Mouse (Mus musculus) gastrocnemius, adult 2 months (tissue): ENCODE data around the gene Vps11. TPM values are rescaled to one million over a fixed set of nuclear protein-coding genes. Genes with fewer than 3 reads are reported as not detected.
"Not testable (repeated sequence)": the region's sequence is repeated elsewhere in the genome, so short reads cannot be mapped to it uniquely, and the experiment has no call there.

Source experiments
- DNase-seq: peaks from one replicate; pipeline ENCODE4 v3.0.0; 2022
- H3K27ac ChIP-seq: fragments of 200-600 bp; 2 replicates; pipeline ENCODE4 v1.8.1; 2022; ENCODE audit warnings: mild to moderate bottlenecking
- H3K4me3 ChIP-seq: fragments of 200-600 bp; 2 replicates; pipeline ENCODE4 v1.8.1; 2022; ENCODE audit warnings: mild to moderate bottlenecking, moderate library complexity
- CTCF ChIP-seq: fragments of 200-600 bp; IDR thresholded peaks from 2 replicates; pipeline ENCODE4 v1.8.1; 2022; ENCODE audit warnings: antibody characterized with exemption, mild to moderate bottlenecking, moderate library complexity
- intact Hi-C: fragments of 180-260 bp; cut with DNase I; formaldehyde crosslinking; loops from one replicate; pipeline ENCODE4 v1.15.1; 2025
- total RNA-seq, 2 experiments: library from RNA; stranded (reverse); gene quantifications; 2 replicates each; pipeline ENCODE4 v1.2.3; 2021

Gene Vps11
- total RNA-seq, 2 experiments from 2014 or later, result 16.6 to 19.5 TPM

DNA sequence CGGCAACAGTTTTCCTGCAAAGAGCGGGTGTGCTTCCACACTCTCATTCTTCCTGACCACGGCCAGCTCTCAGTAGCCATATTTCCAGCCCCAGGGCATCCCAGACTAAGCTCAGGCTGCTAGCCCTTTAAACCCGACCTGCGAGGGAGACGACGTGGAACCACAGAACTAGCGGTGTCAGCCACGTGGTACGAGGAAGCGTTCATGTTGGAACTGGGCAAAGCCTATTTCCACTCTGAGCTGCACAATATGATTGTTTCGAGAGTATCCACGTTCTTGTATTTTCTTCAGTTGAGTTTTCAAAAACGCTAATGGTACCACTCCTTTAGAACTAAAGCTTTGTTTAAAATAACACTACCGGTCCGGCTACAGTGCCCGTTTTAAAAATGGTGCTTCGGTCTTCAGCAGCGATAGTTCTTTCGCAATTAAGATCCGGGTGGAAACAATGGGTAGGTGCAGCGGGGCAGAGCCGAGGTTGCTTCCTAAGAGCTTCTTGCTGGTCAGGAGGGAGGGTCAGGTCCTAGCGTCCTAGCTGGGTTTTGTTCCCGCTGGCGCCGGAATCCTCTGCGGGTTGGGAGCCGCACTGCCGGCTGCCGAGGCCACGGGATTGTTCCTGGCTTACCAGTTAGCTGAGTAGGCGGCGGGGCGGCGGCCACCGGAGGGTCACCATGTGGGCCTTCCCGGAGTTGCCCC lies 35.0 kb downstream of the Vps11 start:
- DNase-seq, result peak; percentile 90
- no peak for TF ChIP-seq CTCF
- intact Hi-C loops, result no loop called here
- Histone ChIP-seq H3K4me3 (peak overlapping the region; percentile 88), H3K27ac (peak overlapping the region; percentile 95)

DNA sequence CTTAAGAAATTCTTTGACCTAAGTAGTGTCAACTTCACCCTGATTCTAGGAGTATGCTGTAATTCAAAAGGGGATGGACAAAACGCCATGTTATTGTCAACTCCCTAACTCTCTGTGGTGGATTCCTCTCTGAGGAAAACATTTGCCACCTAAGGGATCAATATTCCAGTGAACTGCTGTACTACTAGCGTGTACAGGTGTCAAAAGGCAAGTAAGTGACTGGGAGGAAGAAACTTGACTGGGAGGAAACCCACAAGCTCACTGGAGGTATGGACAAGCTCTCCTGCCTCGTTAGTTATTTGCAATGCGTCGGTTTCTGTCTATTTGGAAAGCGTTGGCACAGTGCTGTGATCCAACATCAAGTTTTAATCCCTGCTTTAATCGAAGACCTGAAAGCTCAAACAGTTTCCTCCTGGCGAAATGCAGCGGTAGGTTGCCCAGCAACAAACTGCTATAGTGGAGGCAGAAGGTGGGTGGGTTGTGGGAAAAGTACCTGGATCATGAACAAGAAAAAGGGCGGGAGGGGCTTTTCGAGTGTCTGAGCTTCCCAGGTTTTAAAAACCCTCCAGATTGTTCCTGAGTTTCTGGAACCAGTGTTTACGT lies 35.6 kb downstream of the Vps11 start, which contains the start of gene Dpagt1:
Dpagt1 (plus strand) TSS at position 252 of the 603 bp plus-strand sequence.
- intact Hi-C loops, result no loop called here
- no peak for TF ChIP-seq CTCF
- Histone ChIP-seq H3K27ac (peak within 1 kb of the TSS; percentile 95), H3K4me3 (peak within 1 kb of the TSS; percentile 88)
- DNase-seq, result no peak

DNA sequence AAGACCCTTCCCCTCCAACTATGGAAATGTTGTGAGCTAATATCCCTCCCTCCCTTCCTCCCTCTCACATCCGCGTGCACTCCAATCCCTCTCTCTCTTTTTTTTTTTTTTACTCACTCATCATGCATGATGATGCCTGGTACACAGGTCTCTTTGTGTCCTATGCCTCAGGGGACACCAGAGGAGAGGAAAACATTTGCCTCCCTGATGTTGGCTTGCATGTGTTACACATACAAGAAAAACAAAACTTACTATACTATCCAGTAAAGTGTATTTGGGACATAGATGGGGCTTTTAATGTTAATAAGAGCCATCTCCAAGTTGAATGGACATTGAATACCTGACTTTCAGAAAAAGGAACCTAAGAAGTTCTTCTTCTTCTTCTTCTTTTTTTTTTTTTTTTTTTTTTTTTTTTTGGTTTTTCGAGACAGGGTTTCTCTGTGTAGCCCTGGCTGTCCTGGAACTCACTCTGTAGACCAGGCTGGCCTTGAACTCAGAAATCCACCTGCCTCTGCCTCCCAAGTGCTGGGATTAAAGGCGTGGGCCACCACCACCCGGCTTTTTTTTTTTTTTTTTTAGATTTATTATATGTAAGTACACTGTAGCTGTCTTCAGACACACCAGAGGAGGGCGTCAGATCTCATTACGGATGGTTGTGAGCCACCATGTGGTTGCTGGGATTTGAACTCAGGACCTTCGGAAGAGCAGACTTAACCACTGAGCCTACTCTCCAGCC lies 36.3 kb downstream of the Vps11 start:
- H3K4me3 ChIP-seq, result peak overlapping the region; percentile 88; the same call in 1 of the 2 replicates
- H3K27ac ChIP-seq, result peak overlapping the region; percentile 95
- DNase-seq, intact Hi-C loops: not testable (repeated sequence)

DNA sequence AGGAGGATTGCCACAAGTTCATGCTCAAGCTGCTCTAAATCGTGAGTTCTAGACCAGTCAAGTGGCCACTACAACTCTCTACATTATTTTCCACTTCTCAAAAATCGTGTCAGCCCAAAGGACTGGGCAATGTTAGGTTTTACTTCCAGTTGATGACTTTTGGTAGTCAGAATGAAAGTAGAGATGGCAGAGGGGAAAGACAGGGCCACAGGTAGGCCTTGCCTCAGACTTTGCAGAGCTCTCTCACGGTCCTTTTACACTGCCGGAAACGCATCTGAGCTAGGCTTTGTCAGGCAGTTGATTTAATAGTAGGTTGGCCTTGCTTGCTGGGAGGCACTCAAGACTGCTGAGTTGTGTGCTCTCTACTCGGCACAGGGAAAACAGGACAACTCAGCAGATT lies 37.3 kb downstream of the Vps11 start:
- TF ChIP-seq CTCF, result no peak
- Histone ChIP-seq H3K4me3 (no peak overlapping the region), H3K27ac (no peak overlapping the region)
- DNase-seq, result no peak
- intact Hi-C loops, result no loop called here

DNA sequence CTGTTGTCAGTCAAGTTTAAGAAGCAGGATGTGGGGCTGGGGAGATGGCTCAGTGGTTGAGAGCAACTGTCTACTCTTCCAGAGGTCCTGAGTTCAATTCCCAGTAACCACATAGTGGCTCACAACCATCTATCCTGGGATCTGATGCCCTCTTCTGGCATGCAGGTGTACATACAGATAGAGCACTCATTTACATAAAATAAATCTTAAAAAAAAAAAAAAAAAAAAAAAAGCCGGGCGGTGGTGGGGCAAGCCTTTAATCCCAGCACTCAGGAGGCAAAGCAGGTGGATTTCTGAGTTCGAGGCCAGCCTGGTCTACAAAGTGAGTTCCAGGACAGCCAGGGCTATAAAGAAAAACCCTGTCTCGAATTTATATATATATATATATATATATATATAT lies 37.8 kb downstream of the Vps11 start:
- intact Hi-C loops, H3K27ac ChIP-seq, DNase-seq, H3K4me3 ChIP-seq: not testable (repeated sequence)
- 0 out of 2 replicates have a peak, but pooled peaks have one; percentile 9 for TF ChIP-seq CTCF

DNA sequence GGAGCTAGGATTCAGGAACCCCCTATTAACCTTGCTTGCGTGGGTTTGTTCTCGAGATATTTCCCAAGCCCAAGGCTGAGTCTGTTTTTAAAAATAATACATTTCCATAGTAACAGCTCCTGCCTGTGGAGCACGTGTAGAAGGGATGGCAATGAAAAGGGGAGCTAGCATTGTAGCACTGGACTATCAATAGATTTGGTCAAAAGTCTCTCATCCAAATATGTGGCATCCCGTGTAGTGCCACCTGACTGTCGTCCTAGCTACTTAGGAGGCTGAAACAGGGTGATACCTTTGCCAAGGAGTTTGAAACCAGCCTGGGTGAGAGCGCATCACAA lies 40.7 kb downstream of the Vps11 start:
- no peak for DNase-seq
- intact Hi-C loops, result loop anchor here (1.0 kb wide), 1 partner anchor 14 kb away; the partner anchor contains the start of gene H2afx
- no peak for TF ChIP-seq CTCF
- peak overlapping the region; percentile 93 for H3K27ac ChIP-seq
- H3K4me3 ChIP-seq, result peak overlapping the region; percentile 100

DNA sequence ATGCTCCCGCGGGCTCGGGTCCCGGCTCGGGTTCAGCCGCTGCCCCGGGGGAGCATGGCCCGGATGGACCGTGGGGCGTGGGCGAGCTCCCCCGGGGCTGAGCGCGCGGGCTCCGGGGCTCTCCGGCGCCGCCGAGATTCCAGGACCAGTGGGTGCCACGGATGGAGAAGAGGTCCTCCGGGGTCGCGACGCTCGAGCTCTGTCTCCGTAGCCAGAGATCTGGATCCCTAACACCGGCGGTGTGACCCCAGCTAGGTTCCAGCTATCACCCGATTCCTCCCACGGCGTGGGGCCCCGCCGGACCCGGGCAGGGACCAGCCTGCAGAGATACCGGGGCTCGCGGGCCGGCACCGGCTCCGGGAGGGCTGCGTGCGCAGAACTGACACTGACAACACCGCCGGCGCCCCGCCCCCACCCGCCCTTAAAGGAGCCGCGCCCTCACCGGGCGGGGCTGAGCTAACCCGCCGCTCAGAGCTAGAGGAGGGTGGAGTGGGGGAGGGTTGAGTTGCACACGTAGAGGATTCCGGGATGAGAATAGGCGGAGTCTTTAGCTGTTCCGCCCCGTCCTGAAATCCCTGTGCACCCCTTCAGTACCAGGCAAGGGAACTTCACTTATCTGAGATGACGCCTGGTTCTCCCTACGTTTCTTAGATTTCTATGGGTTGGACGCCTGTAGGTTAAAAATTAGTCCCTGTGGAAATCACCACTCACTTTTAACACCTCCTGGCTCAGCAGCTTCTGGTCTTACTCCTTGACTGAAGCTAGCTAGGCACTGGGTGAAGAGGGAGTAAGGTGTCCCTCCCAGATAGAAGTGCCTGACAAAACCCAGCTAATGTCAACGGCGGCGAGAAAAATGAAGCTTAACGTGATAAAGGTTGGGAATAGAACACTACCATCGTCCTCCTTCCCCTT lies 41.3 kb downstream of the Vps11 start, which contains the start of gene C2cd2l:
C2cd2l (minus strand) TSS at position 399 of the 912 bp plus-strand sequence.
- H3K27ac ChIP-seq, result peak within 1 kb of the TSS; percentile 93
- intact Hi-C loops, result loop anchor here (1.0 kb wide), 1 partner anchor 14 kb away; the partner anchor contains the start of gene H2afx
- peak within 1 kb of the TSS; percentile 100 for H3K4me3 ChIP-seq
- no peak for TF ChIP-seq CTCF
- peak; percentile 94 for DNase-seq

DNA sequence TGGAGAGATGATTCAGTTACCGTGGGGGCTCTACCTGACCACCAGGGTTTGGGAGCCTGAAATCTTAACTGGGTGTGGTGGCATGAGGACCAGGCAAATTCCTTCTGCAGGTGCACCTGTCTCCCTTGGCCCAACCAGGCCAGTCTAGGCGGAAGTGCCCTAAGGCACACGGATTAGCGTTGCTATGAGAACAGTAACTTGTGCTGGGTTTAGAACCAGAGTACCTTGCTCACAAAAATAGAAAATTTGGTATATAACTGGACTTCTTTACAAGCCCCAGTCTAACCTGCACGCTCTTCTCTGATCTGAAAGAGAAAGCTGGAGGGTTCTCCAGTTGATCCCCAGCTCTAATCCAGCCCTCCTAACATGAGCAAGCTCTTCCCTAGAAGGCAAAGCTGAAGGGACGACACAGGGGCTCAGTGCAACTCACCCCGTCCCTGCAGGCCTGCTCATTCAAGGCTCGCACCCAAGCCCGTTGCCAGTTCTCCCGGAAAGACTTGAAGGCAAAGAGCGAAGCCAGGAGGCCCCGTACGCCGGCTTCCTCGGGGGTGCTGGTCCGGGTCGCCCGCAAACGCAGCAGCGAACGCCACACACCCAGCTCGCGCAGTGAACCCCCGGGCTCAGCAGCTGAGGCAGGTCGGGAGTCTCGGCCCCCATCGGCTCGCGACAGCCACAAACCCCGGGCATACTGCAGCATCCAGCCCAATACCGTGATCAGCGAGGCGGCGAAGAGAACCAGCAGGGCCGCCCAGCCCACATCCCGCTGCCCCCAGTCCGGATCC lies 42.2 kb downstream of the Vps11 start:
- intact Hi-C loops, result no loop called here
- H3K27ac ChIP-seq, result peak overlapping the region; percentile 93
- peak overlapping the region; percentile 100 for H3K4me3 ChIP-seq
- peak; percentile 56 for DNase-seq
- no peak for TF ChIP-seq CTCF

DNA sequence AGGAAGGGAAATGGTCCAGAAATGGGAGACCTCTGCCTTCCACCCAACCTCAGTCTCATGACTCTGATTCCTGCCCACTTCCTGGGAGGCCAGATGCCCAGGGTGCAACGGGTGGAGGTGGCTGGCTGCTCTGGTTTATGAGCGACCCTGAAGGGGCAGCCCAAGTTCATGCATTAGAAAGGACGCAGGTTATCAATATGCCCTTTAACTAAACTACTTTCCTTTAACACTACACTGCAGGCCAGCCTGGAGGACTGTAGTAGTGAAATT lies 42.7 kb downstream of the Vps11 start:
- TF ChIP-seq CTCF, result no peak

DNA sequence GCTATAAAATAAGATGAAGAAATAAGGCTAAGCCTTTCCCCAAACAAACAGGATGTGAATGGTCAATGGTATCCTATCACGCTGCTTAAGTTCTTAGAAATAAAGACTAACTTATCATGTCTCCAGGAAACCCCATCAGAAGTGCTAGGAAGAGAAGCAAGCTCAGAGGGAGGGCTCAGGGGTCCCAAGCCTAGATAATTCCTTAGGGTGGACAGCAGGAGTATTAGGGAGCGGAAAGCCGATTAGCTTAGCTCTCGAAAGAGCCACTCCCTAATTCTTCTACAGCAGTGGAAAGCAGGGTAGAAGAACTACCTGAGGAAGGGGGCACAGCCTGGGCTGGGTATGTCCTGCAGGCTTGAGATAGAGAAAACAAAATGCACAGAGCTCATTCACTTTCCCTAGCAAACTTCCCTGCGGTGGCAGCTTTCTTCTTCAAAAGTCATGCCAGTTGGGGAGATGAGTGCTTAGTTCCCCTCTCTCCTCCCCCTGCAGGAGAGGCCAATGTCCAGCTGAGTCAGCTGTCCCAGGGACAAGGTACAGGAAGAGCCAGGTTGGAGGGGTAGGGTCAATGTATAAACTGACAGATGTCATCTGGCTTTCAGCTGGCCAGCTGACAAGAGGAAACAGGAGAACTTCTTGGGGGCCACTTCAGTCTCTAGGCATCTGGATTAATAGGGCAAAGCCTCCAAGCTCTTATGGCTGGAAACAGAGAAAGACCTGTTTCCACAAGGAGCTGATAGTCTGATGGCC lies 43.2 kb downstream of the Vps11 start:
- Histone ChIP-seq H3K27ac (peak overlapping the region; percentile 93), H3K4me3 (peak overlapping the region; percentile 100)
- no peak for TF ChIP-seq CTCF
- intact Hi-C loops, result no loop called here
- no peak for DNase-seq

More for the DNA sequence above, 42.7 kb downstream of the Vps11 start:
- Histone ChIP-seq H3K27ac (peak overlapping the region; percentile 93), H3K4me3 (peak overlapping the region; percentile 100)
- no peak for DNase-seq
- intact Hi-C loops, result no loop called here

DNA sequence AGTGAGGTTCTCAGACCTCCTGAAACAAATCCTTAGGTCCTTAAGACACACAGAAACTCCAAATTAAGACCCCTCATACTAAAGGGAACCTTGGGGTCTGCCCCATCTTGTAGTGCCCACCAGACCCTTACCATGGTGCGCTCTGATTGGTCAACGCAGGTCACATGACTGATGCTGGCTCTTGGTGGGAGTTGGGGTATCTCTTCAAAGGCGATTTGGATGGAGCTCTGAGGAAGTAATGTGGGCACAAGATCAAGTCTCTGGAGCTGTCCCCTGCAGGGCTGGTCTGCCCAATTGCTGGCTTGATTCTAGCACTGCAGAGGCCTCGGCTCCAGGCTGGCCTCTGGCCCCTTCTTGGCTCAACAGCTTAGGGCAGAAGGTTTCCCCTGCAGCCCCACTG lies 44.0 kb downstream of the Vps11 start:
- no peak for TF ChIP-seq CTCF
- no peak for DNase-seq
- Histone ChIP-seq H3K4me3 (peak overlapping the region; percentile 100), H3K27ac (peak overlapping the region; percentile 93; the same call in 1 of the 2 replicates)
- intact Hi-C loops, result no loop called here
